Mouse (Mus musculus): ENCODE data around the gene Pak2.

Gene Pak2

GRCm38 (mm10) chr16:32002509-32003477 lies 76.3 kb downstream of the Pak2 start, which contains the start of gene Senp5:
Gene Senp5 (minus strand): TSS chr16:32003287.
- peak; percentile 86 for DNase-seq (ENCODE audit: low read depth)

- DNase-seq (ENCODE audit: low read depth), result no peak
These were observed 82.8 kb downstream of the Pak2 start for GRCm38 (mm10) chr16:31996371-31996770.

DNA sequence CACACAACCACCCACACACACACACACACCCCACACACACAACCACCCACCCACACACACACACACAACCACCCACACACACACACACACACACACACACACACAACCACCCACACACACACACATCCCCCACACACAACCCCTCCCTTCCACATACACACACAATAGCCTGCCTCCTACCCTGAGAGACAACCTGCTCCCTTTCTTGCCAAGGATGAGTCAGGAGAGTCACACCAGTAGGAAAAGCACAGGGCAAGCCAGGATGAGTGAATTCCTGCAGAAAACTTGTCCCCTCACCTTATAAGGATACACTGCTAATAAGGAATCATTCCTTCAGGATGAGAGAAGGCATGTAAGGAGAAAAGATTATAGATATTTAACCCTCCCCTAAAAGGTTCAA lies 85.2 kb downstream of the Pak2 start:
- DNase-seq (ENCODE audit: low read depth), result no peak

DNA sequence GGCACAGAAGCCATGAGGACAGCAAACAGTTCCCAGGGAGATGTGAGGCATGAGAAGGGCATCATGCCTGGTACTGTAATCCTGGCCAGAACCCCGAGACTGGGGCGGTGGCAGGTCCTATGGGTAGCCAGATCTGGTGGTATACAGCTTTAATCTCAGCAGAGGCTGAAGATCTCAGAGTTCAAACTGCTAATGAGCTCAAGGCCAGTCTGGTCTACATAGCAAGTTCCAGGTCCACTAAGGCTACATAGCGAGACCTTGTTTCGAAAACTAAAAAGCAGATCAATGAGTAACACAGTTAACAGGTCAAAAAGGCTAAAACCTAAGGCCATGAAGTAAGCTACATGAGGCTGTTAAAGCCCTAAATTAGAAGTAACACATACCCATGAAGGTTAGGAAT lies 85.9 kb downstream of the Pak2 start:
- DNase-seq (ENCODE audit: low read depth), result no peak

GRCm38 (mm10) chr16:31992039-31992438 lies 87.1 kb downstream of the Pak2 start:
- DNase-seq (ENCODE audit: low read depth), result no peak

GRCm38 (mm10) chr16:31980946-31981345 lies 98.2 kb downstream of the Pak2 start:
- DNase-seq (ENCODE audit: low read depth), result no peak

DNA sequence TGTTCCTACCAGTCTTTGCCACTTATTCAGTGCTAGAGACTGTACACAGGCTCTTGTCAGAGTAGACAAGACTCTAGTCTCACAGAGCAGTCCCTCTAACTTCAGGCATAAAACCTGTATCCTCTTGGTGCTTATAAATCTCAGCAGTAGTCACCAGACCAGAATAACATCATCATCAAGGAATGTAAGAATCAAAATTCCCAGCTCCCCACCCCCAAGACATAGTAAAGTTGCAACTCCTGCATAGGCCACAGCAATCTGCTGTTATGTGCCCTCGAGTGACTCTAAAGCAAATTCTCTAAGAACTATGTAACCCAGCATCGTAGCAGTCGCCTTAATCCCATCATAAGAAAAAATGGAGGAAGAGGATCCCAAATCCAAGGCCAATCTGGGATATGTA lies 99.6 kb downstream of the Pak2 start:
- DNase-seq (ENCODE audit: low read depth), result no peak

- no peak for DNase-seq (ENCODE audit: low read depth)
These were observed 103.9 kb downstream of the Pak2 start for GRCm38 (mm10) chr16:31975258-31975657.

Measured in fibroblast of lung, adult 2 months (primary cell).